Mouse (Mus musculus): ENCODE results near the gene Foxr1. TPM values are rescaled to one million over a fixed set of nuclear protein-coding genes. Genes with fewer than 3 reads are reported as not detected.
"Not testable (repeated sequence)": the region's sequence is repeated elsewhere in the genome, so short reads cannot be mapped to it uniquely, and the experiment has no call there.

Foxr1 gene
- total RNA-seq, 2 experiments from 2014 or later = not detected

DNA sequence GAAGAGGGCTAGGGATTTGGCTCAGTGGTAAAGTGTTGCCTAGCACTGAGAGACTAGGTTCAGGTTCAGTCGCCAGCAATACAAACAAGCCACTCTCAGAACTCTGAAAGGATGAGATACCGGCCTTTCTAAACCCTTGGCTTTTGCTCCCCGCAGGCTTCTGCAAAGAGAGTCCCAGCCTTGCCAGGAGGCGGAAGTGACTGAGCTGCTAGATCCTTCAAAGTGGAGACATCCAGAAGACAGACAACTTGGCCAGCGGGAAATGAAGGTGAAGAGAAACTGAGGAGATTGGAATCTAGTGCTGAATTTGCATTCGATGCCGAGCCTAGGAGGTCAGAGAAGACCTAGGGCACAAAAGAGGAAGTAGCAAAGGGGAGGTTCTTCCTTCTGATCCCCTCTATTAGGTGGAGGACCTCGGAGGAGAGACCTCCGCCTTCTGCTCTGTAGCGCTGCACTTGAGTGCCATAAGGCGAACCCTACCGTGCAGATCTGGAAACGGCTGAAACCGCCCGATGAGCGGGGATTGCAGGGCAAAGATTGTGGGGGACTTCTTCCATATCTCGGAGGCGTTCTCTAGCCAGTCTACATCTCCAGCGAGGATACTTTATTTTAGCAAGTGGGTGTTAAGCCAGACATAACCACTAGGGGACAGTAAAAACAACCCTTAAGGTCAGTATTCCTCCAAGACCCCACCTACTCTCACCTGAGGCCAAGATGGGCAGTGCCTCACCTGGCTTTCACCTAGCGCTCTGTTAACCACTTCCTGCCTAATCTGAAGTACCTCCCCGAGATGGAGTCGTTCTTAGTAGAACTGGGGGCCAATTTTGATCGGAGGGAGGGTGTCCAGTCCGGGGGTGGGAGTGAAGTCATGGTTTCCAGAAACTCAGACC lies 36.6 kb upstream of the Foxr1 start:
- peak; percentile 56 for DNase-seq

DNA sequence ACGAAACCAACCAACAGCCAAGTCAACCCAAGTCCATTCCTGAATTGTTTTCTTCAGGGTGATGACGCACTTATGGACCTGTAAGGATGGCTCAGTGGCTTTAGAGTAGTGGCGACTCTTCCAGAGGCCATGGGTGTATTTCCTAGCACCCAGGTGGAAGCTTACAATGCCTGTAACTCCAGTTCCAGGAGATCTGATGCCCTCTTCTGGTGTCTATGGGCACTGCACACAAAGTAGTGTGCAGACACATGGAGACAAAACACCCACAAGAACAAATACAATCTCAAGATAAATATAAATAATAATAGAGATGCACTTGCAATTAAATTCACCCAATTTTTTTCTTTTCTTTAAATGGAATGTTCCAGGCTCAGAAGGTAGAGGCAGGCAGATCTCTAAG lies 35.0 kb upstream of the Foxr1 start:
- DNase-seq = peak; percentile 26

DNA sequence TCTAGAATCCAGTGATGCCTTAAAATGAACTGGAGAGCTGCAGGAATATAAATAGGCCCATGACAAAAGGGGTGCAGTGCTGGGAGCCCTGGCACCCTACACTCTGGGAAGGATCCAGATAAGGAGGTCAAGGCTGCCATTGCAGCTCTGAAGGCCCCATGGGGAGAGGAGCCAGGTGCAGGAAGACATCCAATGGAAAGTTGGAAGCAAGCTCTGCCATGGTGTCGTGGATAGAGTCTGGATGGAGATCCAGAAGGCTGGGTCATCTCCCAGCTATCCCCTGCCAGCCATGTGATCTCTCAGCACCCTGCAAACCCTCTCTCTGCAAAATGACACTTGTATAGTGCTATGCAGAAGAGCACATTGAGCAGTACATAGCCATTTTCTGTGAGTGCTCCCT lies 33.4 kb upstream of the Foxr1 start:
- DNase-seq = no peak

DNA sequence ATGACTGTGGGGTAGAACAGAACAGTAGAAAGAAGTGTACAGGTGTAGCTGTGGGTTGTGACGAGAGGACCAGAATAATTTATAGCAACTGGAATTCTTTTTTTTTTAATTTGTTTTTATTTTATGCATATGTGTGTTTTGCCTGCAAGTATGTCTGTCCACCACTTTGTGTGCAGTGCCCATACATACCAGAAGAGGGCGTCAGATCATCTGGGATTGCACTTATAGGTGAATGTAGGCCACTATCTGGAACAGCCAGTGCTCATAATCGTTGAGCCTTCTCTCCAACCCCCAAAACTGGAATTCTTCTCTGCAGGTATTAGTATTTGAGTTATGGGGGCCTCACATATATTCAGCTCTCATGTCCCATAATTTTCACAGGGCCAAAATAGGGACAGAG lies 32.2 kb upstream of the Foxr1 start:
- peak; percentile 27 for DNase-seq

DNA sequence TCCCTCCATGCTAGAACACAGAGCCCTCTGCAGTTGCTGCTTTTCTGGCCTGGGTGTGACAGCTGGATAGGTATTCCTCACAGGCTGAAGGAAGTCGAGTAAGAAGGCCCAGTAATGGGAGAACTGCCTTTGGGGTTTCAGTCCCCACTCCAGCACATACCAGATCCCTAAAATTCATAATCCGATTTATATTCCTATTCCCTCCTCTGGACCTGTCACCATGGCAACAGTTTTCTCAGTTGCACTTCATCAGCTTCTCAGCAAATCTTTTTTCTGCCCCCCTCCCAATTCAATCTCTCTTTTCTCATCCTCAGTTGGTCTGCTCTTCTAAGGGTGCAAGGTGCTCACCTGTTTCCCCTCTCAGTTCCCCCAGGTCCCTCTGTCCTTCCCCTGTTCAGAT lies 27.9 kb upstream of the Foxr1 start:
- DNase-seq = no peak

DNA sequence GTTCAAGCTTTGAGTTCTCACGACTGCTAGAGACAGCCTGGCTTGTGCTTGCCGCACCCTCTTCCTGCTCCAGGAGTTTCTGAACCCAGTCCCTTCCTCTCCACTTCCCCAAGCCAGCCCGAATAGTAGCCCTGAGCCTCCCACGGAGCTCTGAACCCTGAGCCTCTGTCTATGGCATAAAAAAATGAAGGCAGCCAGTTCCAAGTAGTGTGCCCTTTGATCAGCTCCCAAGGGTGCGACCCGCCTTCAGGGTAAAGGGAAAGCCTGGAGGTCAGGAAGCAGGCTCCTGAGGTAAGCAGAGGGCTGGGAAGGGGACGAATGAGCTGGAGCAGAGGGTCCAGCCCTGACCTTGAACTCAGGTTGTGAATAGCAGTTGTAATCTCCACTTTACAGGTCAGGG lies 27.3 kb upstream of the Foxr1 start:
- DNase-seq = no peak

DNA sequence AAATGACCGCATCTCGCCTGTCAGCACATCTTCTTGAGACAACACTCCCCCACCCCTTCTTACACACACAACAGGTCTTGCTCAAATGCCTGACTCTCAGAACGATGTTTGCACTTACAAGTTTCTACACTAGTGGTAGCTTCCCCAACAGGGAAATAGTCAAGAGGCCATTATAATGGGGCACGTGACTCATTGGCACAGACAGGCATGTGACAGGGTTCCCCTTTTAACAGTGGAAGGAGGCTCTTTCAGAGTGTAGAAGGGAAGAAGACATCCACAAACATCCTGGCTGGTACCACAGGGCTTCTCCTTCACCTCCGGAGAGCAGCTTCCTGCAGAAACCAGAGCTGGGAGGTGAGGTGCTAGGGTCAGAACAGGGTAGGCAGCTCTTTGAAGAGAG lies 21.0 kb upstream of the Foxr1 start:
- DNase-seq = no peak

DNA sequence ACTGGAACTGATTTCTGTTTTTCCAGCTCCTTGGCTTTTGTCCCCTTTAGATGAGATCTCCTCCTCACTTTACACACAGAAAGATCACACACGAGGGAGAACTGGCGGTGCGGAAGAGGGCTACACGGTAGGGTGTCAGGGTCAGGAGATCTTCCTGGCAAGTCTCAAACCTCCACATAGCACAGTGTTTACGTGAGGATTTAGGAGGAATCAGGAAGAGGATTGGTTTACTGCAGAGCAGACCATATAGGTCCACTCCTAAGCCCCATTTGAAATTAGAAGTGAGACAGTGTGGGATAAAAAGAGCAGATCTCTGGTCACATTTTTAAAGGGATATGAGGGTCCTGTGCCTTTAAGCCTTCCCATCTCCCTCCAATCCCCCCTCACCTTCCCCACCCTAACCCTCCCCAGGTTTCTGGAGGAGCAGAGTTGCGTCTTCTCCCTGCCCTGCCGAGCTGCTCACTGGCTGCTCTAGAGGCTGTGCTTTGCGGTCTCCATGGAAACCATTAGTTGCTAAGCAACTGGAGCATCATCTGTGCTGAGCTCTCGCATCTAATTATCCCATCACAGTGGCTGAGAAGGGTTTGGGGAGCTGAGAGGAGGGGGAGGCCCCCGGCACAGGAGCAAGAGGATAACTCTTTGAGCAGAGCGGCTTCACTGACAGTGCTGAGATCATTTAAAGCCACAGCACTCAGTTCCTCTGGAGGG lies 16.3 kb upstream of the Foxr1 start:
- DNase-seq = peak; percentile 36

DNA sequence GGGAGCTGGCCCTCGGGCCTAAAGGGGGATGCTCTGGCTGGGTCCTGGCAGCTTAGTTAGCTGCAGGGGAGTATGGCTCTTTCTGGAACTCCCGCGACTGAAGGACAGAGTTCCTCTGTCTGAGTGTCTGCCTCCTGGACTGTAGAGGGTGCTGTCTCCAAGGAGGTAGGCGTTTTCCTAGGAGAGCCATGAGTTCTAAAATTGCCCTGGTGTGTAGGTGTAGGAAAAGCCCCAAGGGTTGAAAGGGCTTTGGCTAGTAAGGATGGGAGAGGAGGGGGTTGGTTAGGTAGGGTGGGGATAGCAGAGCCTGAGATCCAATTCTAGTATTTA lies 13.9 kb upstream of the Foxr1 start, which contains the start of gene Upk2:
Gene Upk2, minus strand, starts transcription at position 86 of the 330 bp plus-strand sequence.
- DNase-seq = no peak

DNA sequence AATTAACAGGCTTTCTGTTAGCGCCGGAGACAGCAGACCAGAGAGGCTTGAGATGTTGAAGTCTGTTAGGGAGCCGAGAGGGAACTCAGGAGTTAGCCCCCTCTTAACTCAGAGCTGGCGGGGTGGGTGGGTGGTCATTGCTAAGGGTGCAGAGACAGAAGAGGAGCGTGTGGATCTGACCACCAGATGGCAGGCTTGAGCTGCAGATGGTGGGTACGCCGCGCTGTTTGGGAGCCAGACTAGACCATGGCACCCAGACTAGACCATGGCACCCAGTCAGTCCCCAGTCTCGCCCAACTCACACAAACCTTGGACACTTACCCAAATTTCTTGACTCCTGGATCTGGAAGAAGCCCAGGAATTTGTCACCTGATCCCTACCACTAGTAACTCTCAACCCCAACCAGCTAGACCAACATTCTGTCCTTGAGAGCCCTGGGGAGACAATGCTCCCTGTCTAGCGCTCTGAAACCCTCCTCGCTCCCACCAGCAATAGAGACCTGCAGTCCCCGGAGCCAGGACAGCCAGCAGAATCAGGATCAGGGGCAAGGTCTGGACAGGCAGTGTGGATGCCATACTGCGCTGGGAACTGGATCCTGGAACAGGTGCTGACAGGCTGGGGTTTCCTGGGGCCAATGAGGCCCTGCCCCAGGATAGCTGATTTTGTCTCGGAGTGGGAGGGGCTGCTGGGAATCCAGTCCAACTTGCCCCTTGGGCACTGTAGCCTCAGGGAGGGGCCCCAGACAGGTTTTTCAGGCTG lies 13.4 kb upstream of the Foxr1 start:
- peak; percentile 91 for DNase-seq

DNA sequence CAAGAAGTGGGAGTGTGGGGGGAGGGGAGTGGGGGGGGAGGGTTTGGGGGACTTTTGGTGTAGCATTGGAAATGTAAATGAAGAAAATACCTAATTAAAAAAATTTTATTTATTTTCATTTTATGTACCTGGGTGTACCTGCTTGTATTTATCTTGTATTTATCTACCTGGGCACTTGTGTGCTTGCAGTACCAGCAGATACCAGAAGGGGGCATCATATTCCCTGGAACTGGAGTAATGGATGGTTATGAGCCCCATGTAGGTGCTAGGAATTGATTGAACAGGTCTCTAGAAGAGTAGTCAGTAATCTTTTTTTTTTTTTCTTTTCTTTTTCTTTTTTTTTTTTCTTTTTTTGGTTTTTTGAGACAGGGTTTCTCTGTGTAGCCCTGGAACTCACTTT lies 9.5 kb upstream of the Foxr1 start:
- no peak for DNase-seq

DNA sequence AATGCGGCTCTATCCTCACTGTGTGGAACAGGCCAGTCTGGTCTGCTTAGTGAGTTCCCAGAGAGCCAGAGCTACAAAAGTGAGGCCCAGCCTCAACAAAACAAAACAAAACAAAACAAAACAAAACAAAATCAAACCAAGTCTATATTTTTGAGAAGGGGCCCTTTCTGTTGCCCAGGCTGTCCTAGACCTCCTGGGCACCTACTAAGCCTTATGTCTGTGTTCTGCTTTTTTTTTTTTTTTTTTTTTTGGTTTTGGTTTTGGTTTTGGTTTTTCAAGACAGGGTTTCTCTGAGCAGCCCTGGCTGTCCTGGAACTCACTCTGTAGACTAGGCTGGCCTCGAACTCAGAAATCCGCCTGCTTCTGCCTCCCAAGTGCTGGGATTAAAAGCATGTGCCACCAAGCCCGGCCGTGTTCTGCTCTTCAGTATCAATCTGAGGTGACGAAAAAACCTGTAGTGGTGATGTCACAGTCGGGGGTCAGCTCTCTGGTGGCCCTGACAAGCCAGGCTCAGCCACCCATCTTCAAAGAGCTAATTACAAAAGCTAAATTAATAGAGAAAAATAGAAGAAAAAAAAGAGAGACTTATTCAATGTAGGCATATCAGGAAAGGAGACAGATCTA lies 3.6 kb upstream of the Foxr1 start:
- DNase-seq = not testable (repeated sequence)

DNA sequence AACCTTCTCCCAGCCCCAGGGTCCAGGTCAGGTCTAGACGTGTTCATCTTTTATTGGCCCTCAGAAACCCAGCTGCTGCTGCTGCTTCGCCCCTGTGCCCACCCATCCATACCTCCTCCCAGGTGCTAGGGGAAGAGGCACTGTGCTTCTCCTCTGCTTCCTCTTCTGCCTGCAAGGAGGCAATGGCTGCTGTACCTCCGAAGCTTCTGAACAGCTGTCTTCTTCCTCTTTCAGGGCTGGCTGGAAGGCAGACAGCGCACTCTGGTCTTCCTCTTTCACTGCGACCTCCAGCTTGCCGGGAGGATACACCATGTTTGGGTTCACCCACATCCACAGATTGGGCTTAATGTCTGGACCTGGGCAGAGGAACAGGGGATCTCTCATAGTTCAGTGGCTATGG lies 5.2 kb downstream of the Foxr1 start:
- no peak for DNase-seq

DNA sequence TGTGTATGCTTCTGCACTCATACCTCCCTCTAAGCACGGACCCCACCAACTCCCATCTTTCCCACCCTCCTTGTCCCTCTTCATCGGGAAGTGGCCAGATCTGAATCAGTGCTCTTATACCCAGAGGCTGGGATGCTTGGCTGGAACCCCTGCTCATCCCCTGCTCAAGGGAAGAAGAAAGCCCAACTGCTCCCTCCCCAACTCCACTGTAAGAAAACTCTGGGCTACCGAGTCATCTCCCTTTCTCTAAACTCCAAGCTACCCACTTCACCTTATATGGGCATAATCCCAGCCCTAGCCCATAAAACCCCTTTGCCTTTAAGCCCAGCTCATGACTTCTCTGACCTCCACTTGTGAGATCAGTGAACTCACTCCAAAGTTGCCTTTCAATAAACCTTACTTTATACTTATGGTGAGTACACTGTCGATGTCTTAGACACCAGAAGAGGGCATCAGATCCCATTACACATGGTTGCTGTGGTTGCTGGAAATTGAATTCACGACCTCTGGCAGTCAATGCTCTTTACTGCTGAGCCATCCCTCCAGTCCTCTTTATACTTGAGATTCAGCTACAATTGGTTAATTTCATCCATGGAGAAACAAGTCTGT lies 8.3 kb downstream of the Foxr1 start:
- no peak for DNase-seq

DNA sequence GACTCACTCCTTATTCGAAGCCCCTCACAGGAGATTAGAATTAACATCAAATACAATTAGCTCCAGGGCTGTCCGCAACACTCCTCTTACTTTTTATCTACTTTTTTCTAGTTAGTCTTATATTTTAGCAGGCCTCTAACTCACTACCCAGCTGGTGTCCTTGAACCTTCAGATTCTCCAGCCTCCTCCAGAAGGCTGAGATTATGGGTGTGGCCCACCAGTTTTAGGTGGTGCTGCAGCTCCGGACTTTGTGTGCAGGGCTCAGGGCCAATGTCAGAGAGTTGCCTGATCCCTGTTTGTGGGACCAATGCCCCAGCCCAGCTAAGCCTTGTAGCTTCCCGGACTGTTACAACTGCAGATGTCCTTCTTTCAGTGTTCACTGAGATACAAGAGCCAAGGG lies 17.4 kb downstream of the Foxr1 start:
- no peak for DNase-seq

DNA sequence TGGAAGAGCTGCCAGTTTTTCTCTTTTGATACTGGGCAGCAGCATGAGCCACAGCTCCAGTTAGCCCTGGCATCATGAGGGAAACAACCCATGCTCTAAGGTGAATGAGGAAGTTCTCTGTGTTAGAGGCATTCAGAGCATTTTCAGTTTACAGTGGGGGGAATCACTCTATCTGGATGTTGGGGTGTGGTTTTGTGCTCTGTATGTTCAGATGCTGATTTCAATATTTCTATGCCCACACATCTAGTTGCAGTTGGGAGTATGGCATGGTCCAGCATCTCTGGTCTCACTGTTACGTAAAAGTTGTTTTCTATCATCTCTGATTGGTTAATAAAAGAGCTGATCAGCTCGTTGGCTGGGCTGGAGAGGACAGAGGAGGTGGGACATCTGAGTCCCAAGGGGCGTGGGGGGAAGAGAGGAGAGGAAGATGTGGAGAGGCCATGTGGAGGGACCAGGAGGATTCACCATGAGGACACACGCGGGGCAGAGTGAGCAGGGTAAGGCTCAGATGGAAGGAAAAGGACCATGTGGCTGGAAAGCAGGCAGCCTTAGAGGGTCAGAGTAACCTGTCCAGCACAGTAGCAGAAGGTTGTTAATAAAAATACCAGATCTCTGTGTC lies 20.5 kb downstream of the Foxr1 start:
- DNase-seq = no peak

DNA sequence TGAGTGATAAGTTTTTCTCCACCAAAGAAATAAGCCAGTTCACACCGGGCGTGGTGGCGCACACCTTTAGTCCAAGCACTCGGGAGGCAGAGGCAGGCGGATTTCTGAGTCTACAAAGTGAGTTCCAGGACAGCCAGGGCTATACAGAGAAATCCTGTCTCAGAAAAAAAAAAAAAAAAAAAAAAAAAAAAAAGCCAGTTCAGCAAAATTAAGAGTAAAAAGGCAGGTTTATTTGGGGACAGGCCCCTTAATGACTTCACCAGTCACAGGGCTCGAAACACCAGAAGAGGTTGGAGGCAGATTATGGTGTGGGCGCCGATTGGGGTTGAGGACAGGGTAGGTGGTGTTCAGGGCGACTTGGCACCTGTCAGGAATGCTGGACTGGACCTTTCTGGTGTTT lies 21.2 kb downstream of the Foxr1 start:
- not testable (repeated sequence) for DNase-seq

DNA sequence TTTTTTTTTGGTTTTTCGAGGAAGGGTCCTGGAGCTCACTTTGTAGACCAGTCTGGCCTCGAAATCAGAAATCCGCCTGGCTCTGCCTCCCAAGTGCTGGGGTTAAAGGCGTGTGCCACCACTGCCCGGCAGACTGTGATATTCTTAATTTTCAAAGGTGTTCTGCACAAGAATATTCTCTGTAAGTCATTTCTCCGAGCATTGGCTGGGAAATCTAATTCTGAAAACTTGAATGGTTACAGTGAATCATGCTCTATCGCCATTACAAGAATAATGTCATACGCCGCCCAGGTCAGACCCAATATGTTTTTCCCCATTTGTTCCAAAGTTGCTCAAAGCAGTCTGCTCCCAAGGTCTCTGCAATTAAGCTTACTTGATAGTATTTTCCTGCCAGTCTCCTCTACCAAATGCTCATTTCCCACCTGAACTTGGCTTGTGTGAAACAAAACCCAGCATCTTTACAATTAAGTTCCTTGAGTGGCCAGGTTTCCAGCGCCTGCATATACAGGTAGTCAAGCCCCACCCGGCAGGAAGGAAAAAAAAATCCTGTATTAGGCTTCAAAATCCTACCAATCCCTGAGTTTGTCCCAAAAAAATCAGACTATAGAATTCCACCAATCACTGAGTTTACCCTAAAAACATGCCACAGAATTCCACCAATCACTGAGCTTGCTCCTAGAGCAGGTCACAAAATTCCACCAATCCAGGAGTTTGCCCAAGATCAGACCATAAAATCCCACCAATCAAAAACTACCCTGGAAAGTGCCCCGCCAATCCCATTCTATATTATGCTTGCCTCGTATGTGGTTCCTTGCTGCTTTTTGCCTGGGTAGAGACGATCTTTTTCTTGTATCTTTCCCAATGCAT lies 22.2 kb downstream of the Foxr1 start, which contains the start of gene Ccdc84:
Gene Ccdc84, minus strand, starts transcription at position 51 of the 867 bp plus-strand sequence.
- no peak for DNase-seq

DNA sequence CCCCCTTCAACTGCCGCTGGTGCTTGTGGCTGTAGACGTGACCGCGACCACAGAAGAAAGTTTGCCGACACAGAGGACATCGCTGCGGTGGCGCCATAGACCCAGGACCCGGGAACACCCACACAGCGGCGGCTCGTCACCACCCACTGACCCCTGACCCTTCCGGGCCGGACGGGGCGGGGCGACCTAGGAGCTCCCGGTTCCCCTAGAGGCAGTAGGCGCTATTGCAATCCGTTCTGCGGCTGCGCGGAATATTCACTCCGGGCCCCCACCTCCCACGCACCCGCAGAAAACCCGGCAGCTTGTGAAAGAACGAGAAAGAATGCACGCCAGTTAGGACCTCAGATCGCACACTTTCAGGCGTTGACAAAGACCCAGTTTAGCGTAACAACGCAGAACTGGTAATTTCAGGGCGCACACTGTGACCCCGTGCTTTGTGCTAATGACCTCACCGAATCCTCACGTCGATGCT lies 23.0 kb downstream of the Foxr1 start:
- peak; percentile 98 for DNase-seq

DNA sequence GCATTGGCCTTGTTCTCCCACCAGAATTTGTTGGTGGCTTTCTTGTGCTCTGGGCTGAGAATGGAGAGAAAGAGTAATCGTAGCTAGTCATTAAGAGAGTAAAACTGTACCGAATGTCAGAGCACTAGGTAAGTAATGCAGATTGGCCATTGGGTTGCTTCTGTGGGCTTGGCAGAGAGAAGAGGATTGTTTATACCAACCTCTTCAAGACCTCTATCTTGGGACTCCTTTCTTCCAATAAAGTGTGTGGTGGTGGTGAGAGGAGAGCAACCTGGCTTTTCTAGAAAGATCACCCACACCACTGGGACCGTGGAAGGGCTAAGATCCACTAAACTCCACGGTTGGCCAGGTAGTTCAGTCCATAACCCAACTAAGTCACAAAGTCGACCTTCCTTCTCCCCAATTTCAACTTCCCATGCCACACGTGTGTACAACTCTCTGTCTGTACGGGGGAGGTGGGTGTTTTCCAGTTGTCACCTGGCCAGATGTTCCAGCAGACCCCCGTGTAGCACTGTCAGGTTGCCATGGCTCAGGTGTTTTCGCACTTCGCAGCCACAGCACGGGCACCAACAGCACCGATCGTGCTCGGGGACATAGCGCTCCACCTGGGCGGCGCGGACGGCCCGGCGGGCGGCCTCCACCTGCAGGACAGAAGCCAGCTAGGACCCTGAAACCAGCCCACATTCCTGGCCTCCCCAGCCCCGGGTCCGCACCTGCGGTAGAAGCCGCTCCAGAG lies 23.6 kb downstream of the Foxr1 start:
- no peak for DNase-seq
